Mouse (Mus musculus): ENCODE data around the gene Cd28.
"Not testable (repeated sequence)": the region's sequence is repeated elsewhere in the genome, so short reads cannot be mapped to it uniquely, and the experiment has no call there.

Cd28 gene

DNA sequence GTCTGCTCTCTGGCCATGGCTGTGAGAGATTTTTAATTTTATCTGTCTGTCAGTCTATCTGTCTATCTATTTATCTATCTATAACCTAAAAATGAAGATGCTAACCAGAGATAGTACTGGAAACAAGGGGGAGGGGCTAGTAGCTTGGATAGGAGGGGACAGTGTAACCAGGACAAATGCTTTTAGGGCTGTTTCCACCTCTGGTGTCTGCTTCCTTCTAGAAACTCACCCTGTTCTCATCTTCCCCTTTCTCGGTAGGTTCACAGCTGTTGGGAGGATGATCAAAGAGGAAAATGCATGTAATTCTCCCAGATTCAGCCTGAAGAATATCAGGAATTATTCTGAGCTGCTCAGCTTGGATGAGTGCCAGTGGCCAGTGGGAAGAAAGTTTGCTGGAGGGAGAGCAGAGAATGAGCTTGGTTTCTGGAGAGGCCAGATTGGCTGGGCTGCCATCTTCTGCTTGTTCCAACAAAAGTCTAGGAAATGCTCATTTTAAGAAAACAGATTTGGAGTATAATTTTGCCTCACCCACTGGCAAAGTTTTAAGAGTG is 83.3 kb downstream of the Cd28 start:
- no peak for DNase-seq (ENCODE audit: low spot score in 2 of 2)

DNA sequence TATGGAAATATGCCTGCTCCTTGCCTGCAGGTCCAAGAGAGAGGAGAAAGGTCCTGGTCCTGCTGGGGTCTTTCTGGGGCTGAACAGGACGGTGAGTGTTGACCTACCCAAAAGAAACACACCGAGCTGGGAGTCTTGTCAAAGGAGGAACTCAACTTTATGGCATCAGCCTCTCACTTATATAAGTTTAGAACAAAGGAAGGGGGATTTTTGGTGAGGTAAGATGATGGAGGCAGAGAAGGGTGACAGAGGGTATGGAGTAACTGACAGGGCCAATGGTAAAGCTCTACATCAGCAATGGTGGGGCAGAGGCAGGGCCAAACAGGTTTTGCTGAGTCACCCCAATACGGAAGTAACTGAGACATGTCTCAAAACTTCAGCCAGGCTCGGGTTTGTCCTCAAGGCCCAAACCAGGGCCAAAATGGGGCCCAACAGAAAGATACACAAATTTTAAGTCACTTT is 84.6 kb downstream of the Cd28 start:
- no peak for DNase-seq (ENCODE audit: low spot score in 2 of 2)

DNA sequence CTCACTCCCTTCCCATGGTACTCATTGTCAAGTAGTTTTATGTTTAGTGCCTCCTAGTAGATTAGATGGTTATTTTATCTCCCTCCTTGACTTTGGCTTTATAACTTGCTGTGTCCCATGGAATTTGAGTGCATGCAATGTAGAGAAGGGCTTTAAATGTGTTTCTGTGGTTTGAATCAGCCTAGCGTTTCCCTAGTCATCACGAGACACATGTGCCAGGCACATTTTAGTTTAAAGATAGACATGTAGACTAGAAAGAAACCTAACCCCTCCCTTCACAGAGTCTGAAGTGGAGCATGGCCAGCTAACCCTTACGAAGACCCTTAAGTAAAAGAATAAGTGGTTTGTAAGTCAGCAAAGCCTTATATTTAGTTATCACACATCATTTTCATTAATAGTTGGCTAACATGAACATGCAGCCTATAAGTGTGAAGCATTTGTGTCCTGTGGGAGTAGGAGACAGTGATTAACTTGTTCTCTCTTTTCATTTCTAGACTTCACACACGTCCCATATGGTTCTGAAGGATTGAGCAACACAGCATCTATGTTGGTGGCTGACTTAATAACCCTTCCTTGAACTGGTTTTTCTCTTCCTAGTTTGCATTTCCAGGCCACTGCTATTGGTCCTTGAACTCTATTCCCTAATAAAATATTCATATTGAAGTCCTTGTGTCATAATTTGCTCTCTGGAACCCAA is 86.7 kb downstream of the Cd28 start:
- no peak for DNase-seq (ENCODE audit: low spot score in 2 of 2)

DNA sequence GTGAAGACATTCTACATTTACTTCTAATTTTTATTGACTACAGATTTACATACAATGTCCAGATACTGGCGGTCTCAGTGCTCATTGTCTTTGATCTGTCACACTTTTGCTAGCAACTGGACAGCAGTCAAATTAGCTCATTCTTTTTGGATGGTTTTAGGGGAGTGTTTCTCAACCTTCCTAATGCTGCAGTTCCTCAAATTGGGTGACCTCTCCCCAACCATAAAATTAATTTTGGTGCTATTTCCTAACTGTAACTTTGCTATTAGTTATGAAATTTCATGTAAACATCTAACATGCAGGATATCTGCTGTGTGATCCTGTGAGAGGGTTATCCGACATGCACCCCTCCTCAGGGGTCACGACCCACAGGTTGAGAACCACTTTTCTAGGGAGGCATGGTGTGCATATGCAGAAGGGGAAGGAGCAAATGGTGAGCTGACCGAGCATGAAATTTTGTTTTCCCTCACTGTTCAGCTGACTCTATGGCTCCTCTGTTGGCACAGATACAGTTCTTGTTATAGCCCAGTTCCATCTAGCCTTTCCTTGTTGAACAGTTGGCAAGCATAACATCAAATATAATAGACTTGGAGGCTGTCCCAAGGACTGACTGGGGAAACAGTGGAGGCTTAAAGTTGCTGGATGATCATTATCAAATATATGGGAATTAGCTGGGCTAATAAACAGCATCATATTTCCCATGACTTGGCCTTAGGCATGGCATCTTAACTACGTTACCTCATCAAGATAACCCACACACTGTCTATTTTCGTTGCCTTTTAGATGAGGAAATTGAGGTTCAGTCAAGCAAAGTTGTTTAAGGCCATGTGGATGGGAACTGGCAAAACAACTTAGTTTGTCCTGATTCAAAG is 87.5 kb downstream of the Cd28 start:
- DNase-seq (ENCODE audit: low spot score in 2 of 2), result no peak

DNA sequence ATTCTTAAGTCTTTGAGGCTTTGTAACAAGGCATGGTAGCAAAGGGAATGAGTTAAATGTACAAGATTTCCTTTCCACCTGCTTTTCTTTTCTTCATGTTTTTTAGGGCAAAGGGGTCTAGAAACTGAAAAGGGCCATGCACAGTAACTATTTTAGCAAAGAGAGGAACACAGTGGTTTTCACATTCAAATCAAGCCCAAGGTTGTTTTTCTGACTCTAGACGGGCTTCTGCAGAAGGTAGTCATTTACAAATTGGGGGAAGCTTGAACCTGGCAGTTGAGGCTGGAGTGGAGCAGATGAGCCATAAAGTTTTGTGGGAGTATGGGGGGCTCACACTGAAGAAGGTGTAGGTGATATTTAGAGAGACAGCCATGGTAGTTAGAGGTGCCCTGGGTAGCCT is 88.6 kb downstream of the Cd28 start:
- no peak for DNase-seq (ENCODE audit: low spot score in 2 of 2)

DNA sequence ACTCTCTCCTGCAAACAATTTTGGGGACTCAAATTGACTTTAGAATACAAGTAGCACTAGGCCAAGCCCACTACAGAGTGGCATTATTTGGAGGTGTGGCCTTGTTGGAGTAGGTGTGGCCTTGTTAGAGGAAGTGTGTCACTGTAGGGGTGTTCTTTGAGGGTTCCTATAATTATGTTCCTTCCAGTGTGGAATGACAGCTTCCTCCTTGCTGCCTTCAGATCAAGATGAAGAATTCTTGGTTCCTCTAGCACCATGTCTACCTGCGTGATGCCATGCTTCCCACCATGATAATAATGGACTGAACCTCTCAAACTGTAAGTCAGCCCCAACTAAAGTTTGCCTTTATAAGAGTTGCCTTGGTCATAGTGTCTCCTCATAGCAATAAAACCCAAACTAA is 91.1 kb downstream of the Cd28 start:
- no peak for DNase-seq (ENCODE audit: low spot score in 2 of 2)

DNA sequence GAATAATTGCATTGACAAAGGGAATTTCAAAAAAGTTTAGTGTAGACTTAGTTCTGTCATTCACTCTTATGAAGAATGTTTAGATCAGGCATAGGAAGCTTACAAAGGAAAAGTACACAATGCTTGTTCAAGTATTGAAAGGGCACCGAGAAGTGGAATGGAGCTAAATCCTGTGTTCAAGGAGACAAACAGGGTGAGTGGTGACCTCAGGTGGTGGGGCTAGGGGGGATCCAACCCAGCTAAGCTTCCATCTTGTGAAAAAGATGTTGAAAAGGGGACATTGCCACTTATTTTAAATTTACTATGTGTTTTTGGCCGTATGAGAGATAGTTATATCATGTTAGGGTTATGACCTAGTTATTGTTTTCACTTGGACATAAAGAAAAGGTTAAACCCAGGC is 91.9 kb downstream of the Cd28 start:
- DNase-seq (ENCODE audit: low spot score in 2 of 2), result no peak

DNA sequence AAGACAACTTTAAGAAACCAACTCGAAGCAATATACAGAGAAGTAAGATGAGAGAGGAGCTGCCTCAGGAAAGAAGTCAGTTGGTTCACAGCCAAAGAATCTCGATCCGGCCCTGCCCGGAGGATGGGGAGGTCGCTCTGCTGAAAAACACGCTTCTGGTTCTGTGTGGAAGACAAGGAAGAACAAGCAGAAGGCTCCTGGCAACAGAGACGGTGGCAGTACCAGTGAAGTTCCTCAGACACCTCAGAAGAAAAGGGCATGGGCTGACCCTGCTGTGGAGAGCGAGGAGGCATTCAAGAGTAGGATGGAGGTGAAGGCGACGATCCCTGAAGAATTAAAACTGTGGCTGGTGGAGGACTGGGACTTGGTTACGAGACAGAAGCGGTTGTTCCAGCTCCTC is 92.6 kb downstream of the Cd28 start:
- no peak for DNase-seq (ENCODE audit: low spot score in 2 of 2)

DNA sequence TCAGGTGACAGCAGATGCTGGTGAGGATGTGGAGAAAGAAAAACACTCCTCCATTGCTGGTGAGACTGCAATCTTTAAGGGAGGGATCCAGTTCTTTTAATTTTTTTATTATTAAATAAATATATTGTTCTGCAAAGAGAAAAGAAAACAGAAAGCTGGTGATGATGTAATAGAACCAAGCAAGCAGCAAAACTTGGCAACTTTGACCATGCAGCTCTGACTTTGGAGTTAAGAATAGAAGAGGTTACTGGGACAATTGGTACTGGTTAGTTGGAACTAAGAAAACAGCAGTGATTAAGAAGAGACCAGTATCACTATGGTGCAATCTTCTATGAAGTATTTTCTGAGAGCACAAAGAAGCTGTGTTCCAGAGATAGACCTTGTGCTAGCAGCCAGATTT is 94.2 kb downstream of the Cd28 start:
- DNase-seq (ENCODE audit: low spot score in 2 of 2), result no peak

DNA sequence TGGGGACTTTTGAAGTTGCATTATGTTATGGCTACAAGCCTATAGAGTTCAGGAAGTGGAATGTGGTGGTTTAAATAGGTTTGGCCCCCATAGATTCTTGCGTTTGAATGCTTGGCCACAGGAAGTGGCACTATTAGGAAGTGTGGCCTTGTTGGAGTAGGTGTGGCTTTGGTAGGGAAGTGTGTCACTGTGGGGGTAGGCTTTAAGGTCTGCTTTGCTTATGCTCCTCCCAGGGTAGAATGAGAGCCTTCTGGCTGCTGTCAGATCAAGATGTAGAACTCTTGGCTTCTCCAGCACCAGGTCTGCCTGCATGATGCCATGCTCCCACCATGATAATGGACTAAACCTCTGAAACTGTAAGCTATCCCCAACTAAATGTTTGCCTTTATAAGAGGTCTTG is 95.4 kb downstream of the Cd28 start:
- DNase-seq (ENCODE audit: low spot score in 2 of 2), result no peak

DNA sequence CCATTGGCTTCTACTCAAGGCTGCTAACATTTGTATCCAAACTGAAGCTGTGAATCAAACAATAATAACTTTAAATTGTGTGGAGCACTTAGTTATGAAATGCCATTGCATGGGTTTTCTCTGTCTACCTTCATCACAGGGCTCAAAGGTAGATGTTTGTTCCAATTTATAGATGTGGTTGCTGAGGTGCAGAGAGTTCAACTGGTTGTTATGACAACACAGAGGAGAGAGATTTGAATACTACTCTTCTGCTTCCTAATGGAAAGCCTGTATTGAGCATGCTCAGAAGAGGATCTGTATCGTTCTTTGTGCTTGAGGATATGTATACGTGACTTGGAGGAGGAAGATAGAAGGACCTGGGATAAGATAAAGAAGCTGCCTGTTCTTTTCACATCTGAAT is 96.8 kb downstream of the Cd28 start:
- no peak for DNase-seq (ENCODE audit: low spot score in 2 of 2)

DNA sequence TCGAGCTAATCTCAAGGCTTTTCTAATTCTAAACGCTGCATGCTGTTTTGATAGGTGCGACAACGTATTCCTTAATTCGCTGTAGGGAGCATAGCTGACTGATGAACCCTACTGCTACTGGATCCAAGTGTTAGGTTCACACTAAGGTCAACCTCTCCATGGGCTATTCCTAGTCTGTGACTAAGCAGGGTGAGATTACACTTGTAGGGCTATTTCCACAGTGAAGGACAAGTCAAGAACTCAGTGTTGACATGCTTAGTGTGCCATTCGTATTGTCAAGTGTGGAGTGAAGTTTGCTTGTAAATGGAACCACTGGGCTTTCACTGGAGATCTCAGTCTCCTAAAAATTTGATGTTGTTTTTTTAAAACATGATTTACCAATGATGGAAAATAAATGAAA is 99.3 kb downstream of the Cd28 start:
- DNase-seq (ENCODE audit: low spot score in 2 of 2), result no peak

DNA sequence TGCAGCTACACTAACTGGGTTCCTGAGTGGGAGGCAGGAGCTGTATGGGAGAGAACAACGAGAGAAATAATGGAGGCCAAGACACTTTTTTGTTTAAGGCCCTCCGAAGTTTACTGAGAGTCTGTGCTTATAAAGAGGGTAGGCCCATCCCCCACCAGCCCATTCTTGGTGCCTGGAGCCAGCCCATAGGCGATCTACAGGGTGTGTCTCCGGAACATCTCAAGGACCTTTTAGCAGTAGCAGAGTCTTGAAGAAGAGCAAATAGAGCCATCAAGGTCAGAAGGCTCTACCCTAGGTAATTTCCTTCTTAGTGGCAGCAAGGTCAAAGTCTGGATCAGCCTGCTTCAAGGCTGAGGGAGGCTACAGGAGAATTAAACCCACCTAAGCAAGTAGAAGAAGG is 101.9 kb downstream of the Cd28 start:
- not testable (repeated sequence) for DNase-seq (ENCODE audit: low spot score in 2 of 2)

DNA sequence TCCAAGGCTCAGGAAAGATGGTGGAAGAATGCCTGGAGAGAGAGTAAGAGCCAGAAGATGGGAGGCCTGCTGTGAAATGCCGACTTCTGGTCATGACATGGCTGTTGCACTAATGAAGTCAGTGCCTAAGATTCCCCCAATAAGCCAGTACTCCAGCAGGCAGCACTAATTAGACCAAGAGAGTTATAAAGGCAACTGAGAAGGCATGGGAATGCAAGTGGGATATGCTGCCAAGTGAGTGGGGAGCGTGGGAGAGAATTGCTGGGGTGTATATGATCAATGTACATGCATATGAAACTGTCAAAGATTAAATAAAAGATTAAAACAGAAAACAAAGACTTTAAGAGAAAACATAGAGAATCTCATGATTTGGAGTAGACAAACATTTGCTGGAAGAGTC is 103.4 kb downstream of the Cd28 start:
- no peak for DNase-seq (ENCODE audit: low spot score in 2 of 2)

DNA sequence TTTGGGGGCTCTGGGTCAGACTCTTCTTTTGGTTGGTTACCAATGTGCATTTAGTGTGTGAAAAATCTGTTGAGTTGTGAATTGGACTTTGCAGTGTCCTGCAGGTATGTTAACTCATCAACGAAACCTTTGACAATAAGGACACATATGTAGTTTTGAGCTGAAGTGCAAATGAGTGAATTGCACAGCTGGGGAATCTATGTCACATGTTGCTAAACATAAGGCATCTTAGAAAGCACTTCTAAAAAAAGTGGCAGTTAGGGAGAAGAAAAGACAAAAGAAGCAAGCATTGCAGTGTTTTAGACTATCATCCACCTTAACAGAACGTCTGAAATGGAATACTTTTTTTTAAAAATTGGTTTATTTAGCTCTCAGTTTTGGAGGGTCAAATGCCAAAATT is 104.4 kb downstream of the Cd28 start:
- no peak for DNase-seq (ENCODE audit: low spot score in 2 of 2)

DNA sequence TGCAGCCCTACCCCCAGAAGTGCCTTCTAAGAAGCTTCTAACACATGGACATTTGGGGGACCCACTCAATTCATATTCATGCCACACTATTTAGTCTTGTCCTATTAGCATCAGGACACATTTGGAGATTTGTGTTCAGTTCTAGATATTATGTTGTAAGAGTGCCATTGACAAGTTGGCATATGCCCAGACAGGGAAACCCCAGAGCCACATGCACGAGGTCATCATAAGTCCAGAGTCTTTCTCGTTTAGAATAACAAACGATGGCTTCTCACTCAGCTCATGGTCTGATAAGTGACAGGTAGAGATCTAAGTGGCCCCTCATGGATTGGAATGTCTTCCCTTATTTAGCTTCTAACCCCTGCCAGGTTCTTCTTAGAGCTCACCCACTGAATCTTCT is 105.0 kb downstream of the Cd28 start:
- DNase-seq (ENCODE audit: low spot score in 2 of 2), result no peak

All from right cerebral cortex, postnatal 36 days (tissue).